Mouse (Mus musculus) hindbrain, embryonic 14.5 days (tissue): Measurements from ENCODE around the gene Dock6. TPM values are rescaled to one million over a fixed set of nuclear protein-coding genes. Genes with fewer than 3 reads are reported as not detected.

Source experiments
- ATAC-seq: fragments of 200-750 bp; cut with Nextera tagmentation; 2 replicates; pipeline ENCODE4 v1.8.0; 2017; ENCODE audit warnings: moderate number of reproducible peaks, mild to moderate bottlenecking, moderate TSS enrichment, moderate library complexity; ENCODE audit not compliant: low FRiP score
- DNase-seq: peaks from one replicate; pipeline ENCODE4 v3.0.0-alpha.2; 2015; ENCODE audit warnings: low spot score
- H3K27ac ChIP-seq: fragments of 300-500 bp; sonication (generic); 2 replicates; pipeline ENCODE4 v1.5.1; 2014; ENCODE audit warnings: mild to moderate bottlenecking, moderate library complexity
- H3K27me3 ChIP-seq: fragments of 300-500 bp; sonication (generic); 2 replicates; pipeline ENCODE4 v1.6.1; 2014; ENCODE audit warnings: mild to moderate bottlenecking, low read length, mixed read lengths; ENCODE audit not compliant: control insufficient read depth, insufficient read depth
- H3K36me3 ChIP-seq: fragments of 300-500 bp; sonication (generic); replicated peaks from 2 replicates; pipeline ENCODE4 v1.6.1; 2014; ENCODE audit not compliant: control insufficient read depth, insufficient read depth
- H3K4me1 ChIP-seq: fragments of 300-500 bp; sonication (generic); replicated peaks from 2 replicates; pipeline ENCODE4 v1.6.1; 2014; ENCODE audit warnings: antibody characterized with exemption, low read length, mixed read lengths; ENCODE audit not compliant: control insufficient read depth, insufficient read depth
- H3K4me2 ChIP-seq: fragments of 300-500 bp; sonication (generic); replicated peaks from 2 replicates; pipeline ENCODE4 v1.6.1; 2014; ENCODE audit warnings: mild to moderate bottlenecking, moderate library complexity
- H3K4me3 ChIP-seq: fragments of 300-500 bp; sonication (generic); replicated peaks from 2 replicates; pipeline ENCODE4 v1.5.1; 2014; ENCODE audit warnings: mild to moderate bottlenecking, low read length
- H3K9ac ChIP-seq: fragments of 300-500 bp; sonication (generic); 2 replicates; pipeline ENCODE4 v1.6.1; 2014
- H3K9me3 ChIP-seq: fragments of 300-500 bp; sonication (generic); 2 replicates; pipeline ENCODE4 v1.6.1; 2016; ENCODE audit warnings: low read length; ENCODE audit not compliant: control insufficient read depth
- WGBS: fragments of 180-500 bp; shearing (Covaris S2); extraction: QIAGEN DNeasy Blood & Tissue Kit; methylation state at CpG from one replicate; pipeline ENCODE4 v1.1.7; 2014; 5-methylcytosine and 5-hydroxymethylcytosine counted together
- polyA plus RNA-seq: library from polyadenylated mRNA; unstranded; fragments of >200 nt; fragmentation: Nextera tagmentation; extraction: Ambion mirVana; gene quantifications from 2 replicates; pipeline ENCODE4 v1.2.1, GENCODE M21; 2014

The Dock6 gene
- polyA plus RNA-seq, 1 experiment from 2014 or later = 18.0 TPM

GRCm38 (mm10) chr9:21764084-21764999, 88.1 kb downstream of the Dock6 start:
- WGBS = 90% methylated on average over 6 of the region's 6 CpGs
- Histone ChIP-seq H3K4me2 (no peak overlapping the region), H3K27ac (no peak overlapping the region), H3K9ac (no peak overlapping the region), H3K9me3 (no peaks in the 10 kb centered on the region), H3K4me1 (peaks cover 17% of the 10 kb centered on the region), H3K36me3 (no peaks in the 10 kb centered on the region), H3K4me3 (no peak overlapping the region), H3K27me3 (no peaks in the 10 kb centered on the region)
- DNase-seq = no peak
- no peak for ATAC-seq

DNA sequence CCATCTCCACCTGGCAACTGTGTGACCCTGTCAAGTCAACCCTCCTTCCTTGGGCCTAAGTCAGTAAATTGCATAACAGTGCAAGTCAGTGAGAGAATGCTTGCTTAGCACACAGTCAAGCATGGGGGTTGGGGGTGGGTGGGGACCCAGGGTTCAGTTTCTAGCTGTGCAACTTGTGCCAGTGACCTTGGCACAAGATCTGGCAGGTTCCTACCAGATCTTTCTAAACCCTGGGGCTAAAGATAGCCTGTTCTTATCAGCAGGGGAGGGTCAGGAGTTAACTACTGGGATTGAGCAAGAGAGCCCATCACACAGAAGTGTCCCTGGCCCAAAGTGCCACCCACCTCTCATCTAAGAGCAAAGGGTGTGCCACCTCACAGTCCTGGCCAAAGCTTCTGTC, 90.3 kb downstream of the Dock6 start:
- H3K36me3 ChIP-seq = no peaks in the 10 kb centered on the region
- no peaks in the 10 kb centered on the region for H3K27me3 ChIP-seq
- H3K4me3 ChIP-seq = no peak overlapping the region
- no peak overlapping the region for H3K27ac ChIP-seq
- ATAC-seq = no peak
- H3K4me2 ChIP-seq = no peak overlapping the region
- H3K9me3 ChIP-seq = no peaks in the 10 kb centered on the region
- peaks cover 5% of the 10 kb centered on the region; the same call in 1 of the 2 replicates for H3K4me1 ChIP-seq
- no peak for DNase-seq
- H3K9ac ChIP-seq = no peak overlapping the region

DNA sequence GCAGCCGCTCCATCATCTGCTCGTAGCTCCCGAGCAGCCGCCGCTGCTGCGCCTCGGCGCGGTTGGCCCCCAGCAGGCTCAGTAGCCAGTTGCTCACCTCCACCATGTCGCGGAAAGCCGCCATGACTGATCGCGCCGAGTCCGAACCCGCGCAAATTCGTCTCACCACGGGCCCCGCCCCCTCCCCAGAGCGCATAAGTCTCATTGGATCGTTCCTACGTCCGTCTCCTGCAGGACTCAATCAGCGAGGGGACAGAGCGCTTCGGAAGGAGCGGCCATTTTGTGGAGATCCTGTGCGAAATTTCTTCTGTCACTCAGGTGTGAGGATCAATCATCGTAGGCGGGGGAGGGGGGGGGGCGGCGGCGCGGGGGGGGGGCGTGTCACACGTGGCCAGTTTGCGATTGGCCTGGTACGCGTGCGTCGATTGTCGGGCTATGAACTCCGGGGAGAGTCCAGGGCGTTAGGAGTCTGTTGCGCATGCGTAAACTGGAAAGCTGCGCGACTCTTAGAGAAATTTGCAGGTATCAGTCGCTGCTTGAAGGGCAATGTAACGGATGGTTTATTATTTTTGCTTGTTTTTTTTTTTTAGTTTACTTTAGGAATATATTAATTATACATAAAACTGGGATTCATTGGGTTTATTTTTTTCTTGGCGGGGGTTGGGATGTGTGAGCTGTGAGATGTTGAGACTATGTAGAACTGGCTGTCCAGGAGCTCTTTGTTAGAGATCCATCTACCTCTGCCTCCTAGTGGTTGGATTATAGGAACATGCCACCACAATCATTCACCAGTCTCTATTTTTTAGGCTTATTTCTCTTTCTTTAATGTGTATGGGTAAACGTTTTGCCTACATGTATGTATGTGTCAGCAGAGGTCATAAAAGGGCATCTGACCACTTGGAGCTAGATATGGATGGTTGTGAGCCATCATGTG, 92.0 kb downstream of the Dock6 start, which contains the start of gene Spc24:
Spc24 (minus strand) TSS at position 149 of the 934 bp plus-strand sequence.
- 2% methylated on average over 40 of the region's 54 CpGs for WGBS
- peak within 1 kb of the TSS; percentile 83 for H3K27ac ChIP-seq
- H3K4me1 ChIP-seq = peaks cover 5% of the 10 kb centered on the region; the same call in 1 of the 2 replicates
- peak within 1 kb of the TSS; percentile 63 for H3K4me3 ChIP-seq
- peak; percentile 96 for ATAC-seq
- H3K36me3 ChIP-seq = no peaks in the 10 kb centered on the region
- peak within 1 kb of the TSS; percentile 57 for H3K9ac ChIP-seq
- H3K9me3 ChIP-seq = no peaks in the 10 kb centered on the region
- peak within 1 kb of the TSS; percentile 88 for H3K4me2 ChIP-seq
- H3K27me3 ChIP-seq = no peaks in the 10 kb centered on the region
- peak; percentile 95 for DNase-seq

GRCm38 (mm10) chr9:21759718-21760117, 92.7 kb downstream of the Dock6 start:
- peaks cover 5% of the 10 kb centered on the region; the same call in 1 of the 2 replicates for H3K4me1 ChIP-seq
- no peaks in the 10 kb centered on the region for H3K27me3 ChIP-seq
- H3K4me3 ChIP-seq = peak overlapping the region; percentile 63
- H3K27ac ChIP-seq = no peak overlapping the region
- WGBS = under 1% methylated on average over 20 of the region's 20 CpGs
- H3K36me3 ChIP-seq = no peaks in the 10 kb centered on the region
- H3K4me2 ChIP-seq = peak overlapping the region; percentile 88
- H3K9ac ChIP-seq = peak overlapping the region; percentile 57
- DNase-seq = no peak
- no peaks in the 10 kb centered on the region for H3K9me3 ChIP-seq
- ATAC-seq = peak; percentile 19

- no peak for DNase-seq
- no peak for ATAC-seq
- no peak overlapping the region for H3K9ac ChIP-seq
Measured at GRCm38 (mm10) chr9:21758576-21759529, 93.6 kb downstream of the Dock6 start.

GRCm38 (mm10) chr9:21754516-21755321, 97.7 kb downstream of the Dock6 start:
- WGBS = 80% methylated on average over 13 of the region's 13 CpGs
- H3K36me3 ChIP-seq = peaks cover 2% of the 10 kb centered on the region; the same call in 1 of the 2 replicates
- H3K9me3 ChIP-seq = no peaks in the 10 kb centered on the region
- H3K4me1 ChIP-seq = peaks cover 3% of the 10 kb centered on the region; the same call in 1 of the 2 replicates
- H3K9ac ChIP-seq = no peak overlapping the region
- H3K4me3 ChIP-seq = no peak overlapping the region
- no peak overlapping the region for H3K27ac ChIP-seq
- no peak overlapping the region for H3K4me2 ChIP-seq
- ATAC-seq (no peak), DNase-seq (no peak)
- H3K27me3 ChIP-seq = no peaks in the 10 kb centered on the region

More at GRCm38 (mm10) chr9:21758576-21759529, 93.6 kb downstream of the Dock6 start:
- no peaks in the 10 kb centered on the region for H3K36me3 ChIP-seq
- no peak overlapping the region for H3K27ac ChIP-seq
- no peaks in the 10 kb centered on the region for H3K27me3 ChIP-seq
- peak overlapping the region; percentile 88 for H3K4me2 ChIP-seq
- no peaks in the 10 kb centered on the region for H3K9me3 ChIP-seq
- peaks cover 5% of the 10 kb centered on the region; the same call in 1 of the 2 replicates for H3K4me1 ChIP-seq
- WGBS = 64% methylated on average over 14 of the region's 14 CpGs
- peak overlapping the region; percentile 63; the same call in 1 of the 2 replicates for H3K4me3 ChIP-seq

- Histone ChIP-seq H3K9me3 (no peaks in the 10 kb centered on the region), H3K36me3 (peaks cover 9% of the 10 kb centered on the region; the same call in 1 of the 2 replicates), H3K4me1 (no peaks in the 10 kb centered on the region), H3K4me3 (no peak overlapping the region), H3K9ac (no peak overlapping the region), H3K27me3 (no peaks in the 10 kb centered on the region), H3K4me2 (no peak overlapping the region), H3K27ac (no peak overlapping the region)
- no peak for DNase-seq
- WGBS = 90% methylated on average over 2 of the region's 2 CpGs
- no peak for ATAC-seq
Measured at GRCm38 (mm10) chr9:21754003-21754402, 98.4 kb downstream of the Dock6 start.
